Mouse (Mus musculus): ENCODE measurements around the gene Mxra8. TPM values are rescaled to one million over a fixed set of nuclear protein-coding genes. Genes with fewer than 3 reads are reported as not detected.

Gene Mxra8
- 110 and 121 TPM in 2 replicates for polyA plus RNA-seq (2015; fragmentation: Nextera tagmentation; extraction: Ambion mirVana)

DNA sequence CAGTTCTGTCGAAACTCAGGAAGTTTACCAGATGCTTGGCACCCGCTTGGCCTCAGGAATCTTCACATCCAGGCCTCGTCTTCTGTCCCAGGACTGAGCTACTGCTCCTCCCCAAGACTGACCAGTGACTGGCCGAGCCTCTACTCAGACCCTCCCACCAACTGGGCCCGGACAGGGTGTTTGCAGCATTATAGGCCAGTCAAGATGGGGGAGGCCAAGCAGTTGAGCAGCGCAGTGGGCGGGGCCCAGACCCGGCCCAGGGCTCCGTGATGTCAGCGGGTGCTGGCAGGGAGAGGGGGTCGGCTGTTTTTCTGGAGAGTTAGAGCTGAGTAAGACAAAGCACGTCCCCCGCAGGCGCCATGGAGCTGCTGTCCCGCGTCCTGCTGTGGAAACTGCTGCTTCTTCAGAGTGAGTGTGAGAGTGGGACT is at the start of gene Mxra8:
Gene Mxra8 (plus strand): TSS at position 198 of the 428 bp plus-strand sequence.
- Histone ChIP-seq H3K4me3 (replicated peaks) (peak within 1 kb of the TSS; percentile 54), H3K9ac (peak within 1 kb of the TSS; percentile 42), H3K27ac (peak within 1 kb of the TSS; percentile 96), H3K36me3 (0 out of 2 replicates have a peak, but pooled peaks cover 3% of the 10 kb centered on the region), H3K9me3 (no peaks in the 10 kb centered on the region), H3K27me3 (replicated peaks) (no peaks in the 10 kb centered on the region), H3K4me1 (peaks cover 40% of the 10 kb centered on the region), H3K4me2 (peak within 1 kb of the TSS; percentile 88)
- WGBS = 4% methylated on average over 16 of the region's 16 CpGs
- peak; percentile 85 for ATAC-seq (ENCODE audit: insufficient read depth, low FRiP score, low read depth)

- H3K4me3 ChIP-seq (replicated peaks) = no peak within 1 kb of the TSS
- no peak within 1 kb of the TSS for H3K9ac ChIP-seq
- peak within 1 kb of the TSS; percentile 48 for H3K27ac ChIP-seq
- 77% methylated on average over 3 of the region's 3 CpGs for WGBS
- no peaks in the 10 kb centered on the region for H3K4me1 ChIP-seq
- no peak for ATAC-seq (ENCODE audit: insufficient read depth, low FRiP score, low read depth)
- no peaks in the 10 kb centered on the region for H3K9me3 ChIP-seq
- no peak within 1 kb of the TSS for H3K4me2 ChIP-seq
- no peaks in the 10 kb centered on the region for H3K36me3 ChIP-seq
- H3K27me3 ChIP-seq (replicated peaks) = no peaks in the 10 kb centered on the region
Measured at GRCm38 (mm10) chr4:155790021-155790489, 49.4 kb upstream of the Mxra8 start, which contains the start of gene Ankrd65. TSS of gene Ankrd65 (plus strand) at chr4:155790439.

GRCm38 (mm10) chr4:155790650-155791161 is 48.8 kb upstream of the Mxra8 start:
- H3K4me3 ChIP-seq (replicated peaks) = no peak overlapping the region
- ATAC-seq (ENCODE audit: insufficient read depth, low FRiP score, low read depth) = peak; percentile 67; the same call in 1 of the 2 replicates
- WGBS = 55% methylated on average over 3 of the region's 3 CpGs
- no peaks in the 10 kb centered on the region for H3K4me1 ChIP-seq
- no peaks in the 10 kb centered on the region for H3K9me3 ChIP-seq
- no peak overlapping the region for H3K9ac ChIP-seq
- no peak overlapping the region for H3K4me2 ChIP-seq
- H3K36me3 ChIP-seq = no peaks in the 10 kb centered on the region
- no peaks in the 10 kb centered on the region for H3K27me3 ChIP-seq (replicated peaks)
- peak overlapping the region; percentile 48 for H3K27ac ChIP-seq

GRCm38 (mm10) chr4:155791240-155791933 is 48.1 kb upstream of the Mxra8 start:
- Histone ChIP-seq H3K4me3 (replicated peaks) (no peak overlapping the region), H3K9me3 (no peaks in the 10 kb centered on the region), H3K36me3 (no peaks in the 10 kb centered on the region), H3K27me3 (replicated peaks) (no peaks in the 10 kb centered on the region), H3K4me1 (no peaks in the 10 kb centered on the region), H3K27ac (peak overlapping the region; percentile 48; the same call in 1 of the 2 replicates), H3K9ac (no peak overlapping the region), H3K4me2 (no peak overlapping the region)
- no peak for ATAC-seq (ENCODE audit: insufficient read depth, low FRiP score, low read depth)
- 72% methylated on average over 24 of the region's 24 CpGs for WGBS

- Histone ChIP-seq H3K36me3 (no peaks in the 10 kb centered on the region), H3K9ac (no peak overlapping the region), H3K4me3 (replicated peaks) (no peak overlapping the region), H3K4me2 (no peak overlapping the region), H3K27ac (no peak overlapping the region), H3K27me3 (replicated peaks) (no peaks in the 10 kb centered on the region), H3K4me1 (no peaks in the 10 kb centered on the region), H3K9me3 (no peaks in the 10 kb centered on the region)
- no peak for ATAC-seq (ENCODE audit: insufficient read depth, low FRiP score, low read depth)
- WGBS = 42% methylated on average over 2 of the region's 2 CpGs
Measured at GRCm38 (mm10) chr4:155793730-155794129, 45.8 kb upstream of the Mxra8 start.

- Histone ChIP-seq H3K9me3 (no peaks in the 10 kb centered on the region), H3K27ac (no peak overlapping the region)
- ATAC-seq (ENCODE audit: insufficient read depth, low FRiP score, low read depth) = no peak
Measured at GRCm38 (mm10) chr4:155802075-155802474, 37.4 kb upstream of the Mxra8 start.

DNA sequence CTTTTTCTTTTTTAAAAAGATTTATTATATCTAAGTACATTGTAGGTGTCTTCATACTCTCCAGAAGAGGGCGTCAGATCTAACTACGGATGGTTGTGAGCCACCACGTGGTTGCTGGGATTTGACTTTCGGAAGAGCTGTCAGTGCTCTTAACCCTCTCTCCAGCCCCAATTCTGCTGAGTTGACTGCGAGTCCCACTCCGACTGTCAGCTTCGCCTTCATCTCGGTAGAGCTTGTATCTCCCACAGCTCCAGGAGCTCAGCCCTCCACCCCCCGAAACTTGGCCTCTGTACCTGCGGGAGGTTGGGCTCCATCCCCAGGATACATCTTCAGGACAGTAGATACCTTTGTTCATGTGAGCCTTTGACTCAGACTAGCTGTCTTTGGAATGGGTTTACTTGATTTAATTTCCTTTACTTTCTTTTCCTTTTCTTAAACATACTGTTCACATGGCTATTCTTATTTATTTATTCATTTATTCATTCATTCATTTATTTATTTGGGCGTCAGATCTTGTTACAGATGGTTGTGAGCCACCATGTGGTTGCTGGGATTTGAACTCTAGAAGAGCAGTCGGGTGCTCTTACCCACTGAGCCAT is 36.6 kb upstream of the Mxra8 start, which contains the start of gene Mrpl20:
Gene Mrpl20 (plus strand): TSS at position 138 of the 599 bp plus-strand sequence.
- Histone ChIP-seq H3K9ac (peak within 1 kb of the TSS; percentile 61), H3K9me3 (no peaks in the 10 kb centered on the region), H3K4me1 (peaks cover 14% of the 10 kb centered on the region), H3K4me3 (replicated peaks) (peak within 1 kb of the TSS; percentile 81), H3K4me2 (peak within 1 kb of the TSS; percentile 59), H3K27me3 (replicated peaks) (no peaks in the 10 kb centered on the region), H3K27ac (peak within 1 kb of the TSS; percentile 58), H3K36me3 (peaks cover 8% of the 10 kb centered on the region)
- ATAC-seq (ENCODE audit: insufficient read depth, low FRiP score, low read depth) = peak; percentile 51; the same call in 1 of the 2 replicates
- 11% methylated on average over 12 of the region's 12 CpGs for WGBS

More at GRCm38 (mm10) chr4:155802075-155802474, 37.4 kb upstream of the Mxra8 start:
- Histone ChIP-seq H3K27me3 (replicated peaks) (no peaks in the 10 kb centered on the region), H3K4me1 (peaks cover 14% of the 10 kb centered on the region), H3K4me2 (no peak overlapping the region), H3K9ac (no peak overlapping the region), H3K4me3 (replicated peaks) (no peak overlapping the region), H3K36me3 (peaks cover 2% of the 10 kb centered on the region; the same call in 1 of the 2 replicates)
- 100% methylated on average over 1 of the region's 1 CpGs for WGBS

- Histone ChIP-seq H3K4me1 (peaks cover 14% of the 10 kb centered on the region), H3K9me3 (no peaks in the 10 kb centered on the region), H3K4me3 (replicated peaks) (peak overlapping the region; percentile 81), H3K4me2 (peak overlapping the region; percentile 59), H3K27me3 (replicated peaks) (no peaks in the 10 kb centered on the region), H3K27ac (peak overlapping the region; percentile 58), H3K36me3 (peaks cover 14% of the 10 kb centered on the region), H3K9ac (peak overlapping the region; percentile 61)
- WGBS = 0% methylated on average over 58 of the region's 58 CpGs
- peak; percentile 99 for ATAC-seq (ENCODE audit: insufficient read depth, low FRiP score, low read depth)
Measured at GRCm38 (mm10) chr4:155803340-155804041, 36.0 kb upstream of the Mxra8 start.

- H3K9me3 ChIP-seq = no peaks in the 10 kb centered on the region
- no peak overlapping the region for H3K9ac ChIP-seq
- no peak overlapping the region for H3K4me2 ChIP-seq
- H3K36me3 ChIP-seq = peaks cover 34% of the 10 kb centered on the region
- WGBS = 85% methylated on average over 3 of the region's 3 CpGs
- H3K27me3 ChIP-seq (replicated peaks) = no peaks in the 10 kb centered on the region
- H3K27ac ChIP-seq = peak overlapping the region; percentile 24; the same call in 1 of the 2 replicates
- no peak for ATAC-seq (ENCODE audit: insufficient read depth, low FRiP score, low read depth)
- no peak overlapping the region for H3K4me3 ChIP-seq (replicated peaks)
- peaks cover 17% of the 10 kb centered on the region for H3K4me1 ChIP-seq
Measured at GRCm38 (mm10) chr4:155807841-155808240, 31.6 kb upstream of the Mxra8 start.

DNA sequence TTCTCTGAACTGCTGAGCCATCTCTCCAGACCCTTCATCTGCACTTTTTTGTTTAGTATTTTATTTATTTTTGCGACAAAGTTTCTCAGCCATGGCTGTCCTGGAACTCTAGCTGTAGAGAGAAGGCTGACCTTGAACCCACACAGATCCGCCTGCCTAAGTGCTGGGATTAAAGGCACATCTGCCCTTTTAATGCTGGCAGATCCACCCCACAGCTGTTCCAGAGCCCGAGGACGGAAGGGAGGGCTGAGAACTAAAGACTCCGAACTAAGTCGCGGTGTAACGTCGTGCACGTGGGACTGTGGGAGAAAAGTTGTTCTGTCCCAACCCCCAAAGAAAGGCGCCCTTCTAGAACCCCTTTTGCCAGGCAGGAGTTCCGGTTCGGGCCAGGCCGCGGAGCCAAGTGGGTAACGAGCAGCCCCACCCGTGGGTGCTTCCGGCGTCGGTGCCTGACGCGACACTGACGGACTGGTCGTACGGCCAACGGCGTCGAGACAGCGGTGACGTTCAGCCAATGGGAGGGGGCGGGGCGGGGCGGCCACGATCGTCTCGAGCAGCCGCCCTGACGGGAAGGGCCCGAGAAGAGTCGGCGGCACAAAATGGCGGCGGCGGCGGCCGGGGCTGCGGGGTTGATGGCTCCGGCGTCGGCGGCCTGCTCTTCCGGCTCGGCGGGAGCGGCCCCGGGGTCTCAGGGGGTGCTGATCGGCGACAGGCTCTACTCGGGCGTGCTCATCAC is 27.4 kb upstream of the Mxra8 start, which contains the start of gene Ccnl2:
Gene Ccnl2 (plus strand): TSS at position 561 of the 736 bp plus-strand sequence.
- peaks cover 18% of the 10 kb centered on the region for H3K4me1 ChIP-seq
- H3K27ac ChIP-seq = peak within 1 kb of the TSS; percentile 95
- H3K9ac ChIP-seq = peak within 1 kb of the TSS; percentile 100
- ATAC-seq (ENCODE audit: insufficient read depth, low FRiP score, low read depth) = peak; percentile 100
- peaks cover 59% of the 10 kb centered on the region for H3K36me3 ChIP-seq
- no peaks in the 10 kb centered on the region for H3K9me3 ChIP-seq
- WGBS = under 1% methylated on average over 59 of the region's 60 CpGs
- no peaks in the 10 kb centered on the region for H3K27me3 ChIP-seq (replicated peaks)
- H3K4me2 ChIP-seq = peak within 1 kb of the TSS; percentile 74
- peak within 1 kb of the TSS; percentile 91 for H3K4me3 ChIP-seq (replicated peaks)

Measured in stomach, embryonic 15.5 days (tissue).